Mouse (Mus musculus): ENCODE results near the gene Wdr35.
"Not testable (repeated sequence)": the region's sequence is repeated elsewhere in the genome, so short reads cannot be mapped to it uniquely, and the experiment has no call there.

The Wdr35 gene

GRCm38 (mm10) chr12:9007811-9008210 is 34.1 kb downstream of the Wdr35 start:
- no peak for DNase-seq (ENCODE audit: low read depth)

- no peak for DNase-seq (ENCODE audit: low read depth)
Observed at GRCm38 (mm10) chr12:9010311-9010710, 36.6 kb downstream of the Wdr35 start.

GRCm38 (mm10) chr12:9016376-9016775 is 42.7 kb downstream of the Wdr35 start:
- DNase-seq (ENCODE audit: low read depth): no peak

- DNase-seq (ENCODE audit: low read depth): no peak
Observed at GRCm38 (mm10) chr12:9020431-9020830, 46.7 kb downstream of the Wdr35 start.

GRCm38 (mm10) chr12:9020986-9021385 is 47.3 kb downstream of the Wdr35 start:
- DNase-seq (ENCODE audit: low read depth): no peak

GRCm38 (mm10) chr12:9023031-9023430 is 49.3 kb downstream of the Wdr35 start:
- DNase-seq (ENCODE audit: low read depth): no peak

GRCm38 (mm10) chr12:9024071-9024470 is 50.4 kb downstream of the Wdr35 start:
- no peak for DNase-seq (ENCODE audit: low read depth)

- DNase-seq (ENCODE audit: low read depth): no peak
Observed at GRCm38 (mm10) chr12:9024736-9025135, 51.0 kb downstream of the Wdr35 start.

- DNase-seq (ENCODE audit: low read depth): no peak
Observed at GRCm38 (mm10) chr12:9026843-9027242, 53.2 kb downstream of the Wdr35 start.

- DNase-seq (ENCODE audit: low read depth): not testable (repeated sequence)
Observed at GRCm38 (mm10) chr12:9028816-9029215, 55.1 kb downstream of the Wdr35 start.

- no peak for DNase-seq (ENCODE audit: low read depth)
Observed at GRCm38 (mm10) chr12:9029506-9029887, 55.8 kb downstream of the Wdr35 start.

- DNase-seq (ENCODE audit: low read depth): peak; percentile 88
Observed at GRCm38 (mm10) chr12:9029888-9030723, 56.4 kb downstream of the Wdr35 start, which contains the start of gene Ttc32. TSS of gene Ttc32 (plus strand) at chr12:9029997.

- no peak for DNase-seq (ENCODE audit: low read depth)
Observed at GRCm38 (mm10) chr12:9031166-9031565, 57.5 kb downstream of the Wdr35 start.

GRCm38 (mm10) chr12:9033140-9033539 is 59.4 kb downstream of the Wdr35 start:
- no peak for DNase-seq (ENCODE audit: low read depth)

- DNase-seq (ENCODE audit: low read depth): no peak
Observed at GRCm38 (mm10) chr12:9036409-9036808, 62.7 kb downstream of the Wdr35 start.

GRCm38 (mm10) chr12:9040177-9040576 is 66.5 kb downstream of the Wdr35 start:
- DNase-seq (ENCODE audit: low read depth): no peak

GRCm38 (mm10) chr12:9040686-9041085 is 67.0 kb downstream of the Wdr35 start:
- no peak for DNase-seq (ENCODE audit: low read depth)

GRCm38 (mm10) chr12:9042316-9042715 is 68.6 kb downstream of the Wdr35 start:
- DNase-seq (ENCODE audit: low read depth): no peak

GRCm38 (mm10) chr12:9042759-9043158 is 69.1 kb downstream of the Wdr35 start:
- DNase-seq (ENCODE audit: low read depth): no peak

- no peak for DNase-seq (ENCODE audit: low read depth)
Observed at GRCm38 (mm10) chr12:9044666-9045065, 71.0 kb downstream of the Wdr35 start.

GRCm38 (mm10) chr12:9046674-9047073 is 73.0 kb downstream of the Wdr35 start:
- no peak for DNase-seq (ENCODE audit: low read depth)

GRCm38 (mm10) chr12:9048090-9048489 is 74.4 kb downstream of the Wdr35 start:
- DNase-seq (ENCODE audit: low read depth): no peak

- no peak for DNase-seq (ENCODE audit: low read depth)
Observed at GRCm38 (mm10) chr12:9050824-9051223, 77.1 kb downstream of the Wdr35 start.
